Mouse (Mus musculus) liver, adult (tissue): Measurements from ENCODE around the gene Cd200r1.

Experiments
- GATA4 ChIP-seq: IDR thresholded peaks from 2 replicates; pipeline ENCODE4 v1.6.1; 2014; ENCODE audit warnings: mild to moderate bottlenecking, low read length; ENCODE audit not compliant: insufficient replicate concordance

Cd200r1 gene

DNA sequence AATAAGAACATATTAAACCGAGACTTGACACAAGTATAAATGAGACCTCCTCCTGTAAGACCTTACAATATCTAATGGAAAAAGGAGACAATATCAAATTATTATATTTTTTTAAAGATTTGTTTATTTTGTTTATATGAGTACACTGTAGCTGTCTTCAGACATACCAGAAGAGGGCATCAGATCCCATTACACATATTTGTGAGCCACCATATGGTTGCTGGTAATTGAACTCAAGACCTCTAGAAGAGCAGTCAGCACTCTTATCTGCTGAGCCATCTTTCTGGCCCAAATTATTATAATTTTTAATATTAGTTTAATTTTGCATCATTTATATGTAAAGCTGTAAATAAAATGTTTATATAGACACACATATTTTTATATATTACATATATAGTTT, 22.8 kb upstream of the Cd200r1 start:
- no peak for TF ChIP-seq GATA4

DNA sequence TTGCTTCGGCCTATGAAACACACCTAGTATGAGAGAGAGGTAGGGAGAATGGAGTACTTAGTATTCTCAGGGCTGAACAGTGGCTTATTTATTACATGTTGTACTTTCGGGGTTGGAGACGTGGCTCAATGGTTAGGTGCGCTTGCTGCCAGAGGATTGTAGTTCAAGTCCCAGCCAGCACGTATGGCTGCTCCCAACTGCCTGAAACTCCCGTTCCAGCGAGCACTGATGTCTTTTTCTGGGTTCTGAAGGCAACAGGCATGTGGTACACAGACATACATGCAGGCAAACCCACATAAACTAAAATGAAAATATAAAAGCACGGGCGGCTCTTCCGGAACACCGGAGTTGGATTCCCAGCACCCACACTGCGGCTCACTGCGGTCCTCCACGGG, 20.1 kb upstream of the Cd200r1 start:
- TF ChIP-seq GATA4: no peak

DNA sequence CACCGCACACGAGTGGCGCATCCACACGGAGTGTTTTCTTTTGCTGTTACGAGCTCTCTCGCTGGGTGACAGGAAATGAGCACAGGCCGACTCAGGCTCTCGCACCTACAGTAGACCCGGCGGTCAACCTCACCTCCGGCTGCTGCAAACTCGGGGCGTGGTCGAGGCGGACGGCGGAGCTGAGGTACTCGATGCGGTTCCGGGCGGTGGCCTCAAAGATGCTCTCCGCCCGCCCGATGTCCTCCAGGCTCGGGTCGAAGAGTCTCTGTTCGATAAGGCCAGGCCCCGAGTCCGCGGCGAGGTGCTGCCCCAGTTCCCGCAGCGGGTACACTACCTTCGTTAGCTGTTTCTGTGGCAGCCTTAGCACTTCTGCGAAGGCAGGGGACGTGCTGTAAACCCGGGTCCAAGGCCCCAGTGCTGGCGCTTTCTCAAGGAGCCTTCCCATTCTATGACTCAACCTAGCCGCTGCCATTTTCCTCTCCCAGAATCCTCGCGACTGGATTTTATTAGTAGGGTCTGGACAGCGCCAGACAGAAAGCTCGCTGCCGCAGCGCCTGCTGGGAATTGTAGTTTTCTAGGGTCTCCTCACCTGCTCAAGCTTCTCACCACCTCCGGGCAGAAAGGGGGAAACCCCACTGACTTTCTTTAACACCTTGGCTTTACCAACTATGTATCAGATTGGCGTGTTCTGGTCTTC, 19.5 kb upstream of the Cd200r1 start, which contains the start of gene Gtpbp8:
Gtpbp8 (minus strand) TSS at position 498 of the 697 bp plus-strand sequence.
- TF ChIP-seq GATA4: no peak

DNA sequence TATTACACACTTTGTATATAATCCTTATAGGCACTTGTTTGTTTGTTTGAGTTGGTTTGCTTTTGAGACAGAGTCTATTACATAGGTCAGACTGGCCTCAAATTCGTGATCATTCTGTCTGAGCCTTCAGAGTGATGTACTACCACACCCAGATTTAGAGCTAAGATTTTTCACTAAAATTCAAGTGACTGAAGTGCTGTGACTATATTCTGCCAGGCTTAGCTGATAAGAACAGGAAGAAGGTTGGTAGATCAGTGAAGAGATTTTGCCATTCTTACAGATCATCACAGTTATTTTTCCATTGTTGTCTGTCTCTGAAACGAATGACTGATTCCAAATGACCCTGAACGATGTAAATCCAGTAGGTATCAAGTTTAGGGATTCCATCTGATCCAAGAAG, 17.5 kb upstream of the Cd200r1 start:
- no peak for TF ChIP-seq GATA4

DNA sequence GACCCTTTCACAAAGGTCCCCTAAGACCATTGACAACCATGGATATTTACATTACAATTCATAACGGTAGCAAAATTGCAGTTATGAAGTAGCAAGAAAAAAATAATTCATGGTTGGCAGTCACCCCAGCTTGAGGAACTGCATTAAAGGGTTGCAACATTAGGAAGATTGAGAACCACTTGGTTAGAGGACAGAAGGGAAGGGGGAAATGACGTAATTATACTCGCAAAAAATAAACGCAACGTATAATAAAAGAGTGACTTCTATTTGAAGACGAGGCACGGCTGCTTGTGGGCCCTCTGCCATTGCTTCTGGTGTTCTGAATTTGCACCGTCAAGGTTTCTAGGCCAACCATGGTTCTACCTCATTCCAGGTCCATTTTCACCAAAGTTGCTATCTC, 7.8 kb upstream of the Cd200r1 start:
- TF ChIP-seq GATA4: no peak

DNA sequence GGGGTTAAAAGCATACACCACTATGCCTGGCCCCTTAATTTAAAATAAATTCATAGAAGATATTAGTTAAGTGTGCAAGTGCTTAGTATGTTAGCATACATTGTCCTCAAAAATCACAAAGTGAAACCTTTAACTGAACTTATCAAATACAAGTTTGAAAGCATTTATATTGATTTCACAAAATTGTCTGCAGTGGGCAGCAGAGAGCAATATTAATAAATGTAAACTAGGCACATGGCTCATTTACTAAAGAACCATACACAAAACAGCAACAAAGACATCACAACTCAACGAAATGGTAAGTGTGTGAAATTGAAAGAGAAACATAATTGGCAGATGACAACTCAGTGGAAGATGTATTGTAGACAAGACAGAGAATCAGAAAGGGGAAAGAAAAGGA, 3.7 kb upstream of the Cd200r1 start:
- TF ChIP-seq GATA4: no peak

DNA sequence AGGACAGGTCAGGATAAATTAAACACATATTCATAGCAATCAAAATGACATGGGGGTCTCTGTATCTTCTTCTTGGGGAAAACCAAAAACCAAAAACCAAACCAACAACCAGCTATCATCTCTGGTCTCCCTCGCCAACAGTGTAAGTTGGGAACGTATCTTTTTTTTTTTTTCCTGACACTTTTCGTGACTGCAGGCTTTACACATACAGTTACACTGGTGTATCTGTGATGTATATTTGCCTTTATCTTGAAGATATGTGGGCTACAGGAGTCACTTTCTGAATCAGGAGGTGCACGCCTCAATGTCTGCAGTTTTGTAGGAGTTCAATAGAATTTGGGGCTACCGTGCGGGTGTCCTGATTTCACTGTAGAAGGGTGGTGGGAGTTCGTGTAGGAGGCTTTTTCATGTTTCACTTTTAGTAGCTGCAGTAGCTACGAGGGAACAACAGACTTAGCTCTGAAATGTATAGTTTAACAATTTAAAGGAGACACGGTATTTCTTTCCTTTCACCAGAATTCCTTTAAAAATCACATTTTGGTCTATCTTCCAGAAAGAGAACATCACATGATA, 870 bp downstream of the Cd200r1 start:
- TF ChIP-seq GATA4: no peak

DNA sequence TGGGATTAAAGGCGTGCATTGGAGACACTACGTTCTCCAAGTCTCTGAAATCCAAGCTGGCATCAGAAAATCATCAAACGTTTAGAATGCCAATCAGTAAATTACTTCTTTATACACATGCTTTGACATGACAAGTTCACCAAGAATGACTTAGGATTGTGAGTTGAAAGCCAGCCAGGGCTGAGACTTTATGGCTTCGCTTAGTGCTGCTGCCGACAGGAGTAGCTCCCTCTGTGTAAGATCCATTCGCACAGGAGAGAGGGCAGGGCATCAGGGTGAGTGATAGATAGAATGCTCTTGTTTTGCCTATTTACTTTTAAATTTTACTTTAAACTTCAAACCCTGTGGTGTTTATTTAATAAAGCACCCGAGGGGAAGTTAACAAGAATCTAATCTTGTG, 2.0 kb downstream of the Cd200r1 start:
- TF ChIP-seq GATA4: no peak

DNA sequence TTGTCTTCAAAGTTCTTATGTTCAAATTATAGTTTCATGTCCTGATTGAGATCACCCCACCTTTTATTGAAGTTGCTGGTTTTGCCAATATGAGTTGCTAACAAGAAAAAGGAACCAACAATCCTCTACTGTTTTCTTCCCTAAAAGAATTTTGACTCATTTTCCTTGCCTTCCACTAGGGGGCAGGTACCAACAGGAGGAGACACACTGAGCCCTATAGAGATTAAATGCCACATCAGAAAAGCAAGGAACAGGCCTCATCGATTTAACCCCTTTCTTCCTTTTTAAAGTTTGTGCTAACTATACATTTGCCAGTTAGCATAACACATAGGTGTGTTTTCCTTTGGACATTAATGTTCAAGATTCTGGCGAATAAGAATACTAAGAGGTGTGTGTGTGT, 2.4 kb downstream of the Cd200r1 start:
- no peak for TF ChIP-seq GATA4

DNA sequence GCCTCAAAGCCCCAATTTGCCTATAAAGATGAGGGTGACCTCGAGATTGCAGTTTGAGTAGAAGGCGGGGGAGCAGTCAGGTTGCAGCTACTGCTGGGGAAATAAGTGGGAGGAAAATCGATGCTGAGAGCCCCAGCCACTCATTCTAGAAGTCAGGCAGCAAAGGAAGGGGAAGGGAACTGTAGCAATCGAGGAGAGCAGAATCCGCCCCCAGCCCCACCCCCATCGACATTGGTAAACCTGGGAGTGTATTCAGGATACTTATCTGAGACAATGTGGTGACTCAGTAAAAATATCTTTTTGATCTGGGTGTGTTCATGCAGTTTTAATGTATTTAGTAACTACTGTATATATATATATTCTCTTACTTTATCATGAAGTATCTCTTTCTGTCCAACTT, 7.0 kb downstream of the Cd200r1 start:
- TF ChIP-seq GATA4: no peak

DNA sequence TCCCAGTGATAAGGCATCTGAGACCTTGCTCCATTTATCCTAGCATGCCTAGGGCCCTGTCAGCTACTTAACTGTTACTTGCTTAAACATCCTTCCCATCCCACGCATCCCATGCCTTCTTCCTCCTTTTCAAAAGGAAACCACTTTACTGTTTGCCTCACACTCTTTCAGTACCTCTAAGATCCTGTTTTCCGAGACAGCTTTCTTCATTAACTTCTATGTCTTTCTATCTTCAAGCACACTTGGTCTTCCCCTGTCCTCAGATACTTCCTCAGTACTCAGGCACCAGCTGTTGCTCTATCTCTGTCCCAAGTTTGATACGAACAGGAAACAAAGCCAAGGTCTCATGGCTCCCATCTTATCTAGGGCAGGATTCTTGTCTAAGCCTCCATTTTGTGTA, 8.1 kb downstream of the Cd200r1 start:
- TF ChIP-seq GATA4: no peak

DNA sequence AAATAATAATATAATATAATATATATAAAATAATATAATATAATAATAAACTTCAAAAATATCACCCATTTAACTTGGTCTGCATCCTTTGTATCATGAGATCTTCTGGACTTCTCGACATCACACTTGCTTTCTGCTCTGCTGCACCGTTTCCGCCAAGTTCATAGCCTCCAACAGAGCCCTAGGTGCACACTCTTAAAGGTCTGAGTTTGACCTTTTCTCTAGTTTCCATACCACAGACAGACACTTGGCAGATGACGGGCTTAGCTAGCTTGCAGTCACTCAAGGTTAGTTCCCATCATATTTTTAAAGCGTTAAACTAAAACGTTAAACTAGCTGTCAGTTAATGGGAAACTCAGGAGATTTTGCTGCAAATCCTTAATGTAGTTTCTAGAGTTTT, 8.7 kb downstream of the Cd200r1 start:
- no peak for TF ChIP-seq GATA4

DNA sequence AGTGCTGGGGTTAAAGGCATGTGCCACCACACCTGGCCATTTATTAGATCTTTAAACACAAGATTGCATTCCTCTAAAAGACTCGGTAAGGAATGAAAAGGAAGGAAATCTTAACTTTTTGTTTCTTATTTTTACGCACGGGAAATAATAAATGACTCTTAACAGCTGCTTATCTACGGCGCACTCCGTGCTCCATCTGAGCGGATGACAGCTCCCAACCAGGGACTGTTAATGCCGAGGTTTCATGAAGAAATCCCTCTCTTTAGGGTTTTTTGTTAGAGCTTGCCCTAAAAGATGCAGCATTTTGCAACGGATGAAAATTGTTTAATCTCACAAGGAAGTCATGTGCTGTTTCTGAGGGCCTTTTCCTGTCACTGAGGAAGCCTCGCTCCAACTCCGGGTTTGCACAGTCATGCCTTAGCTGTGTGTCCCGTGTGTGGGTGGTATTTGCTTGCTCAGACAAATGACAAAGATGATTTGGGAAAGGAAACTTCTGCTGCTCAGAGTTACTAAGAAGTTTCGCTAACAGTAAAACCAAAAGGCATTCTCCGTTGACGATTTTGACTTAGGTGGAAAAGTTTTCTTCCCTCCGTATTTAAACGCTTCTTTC, 13.1 kb downstream of the Cd200r1 start:
- peak; percentile 58; the same call in 1 of the 2 replicates for TF ChIP-seq GATA4

DNA sequence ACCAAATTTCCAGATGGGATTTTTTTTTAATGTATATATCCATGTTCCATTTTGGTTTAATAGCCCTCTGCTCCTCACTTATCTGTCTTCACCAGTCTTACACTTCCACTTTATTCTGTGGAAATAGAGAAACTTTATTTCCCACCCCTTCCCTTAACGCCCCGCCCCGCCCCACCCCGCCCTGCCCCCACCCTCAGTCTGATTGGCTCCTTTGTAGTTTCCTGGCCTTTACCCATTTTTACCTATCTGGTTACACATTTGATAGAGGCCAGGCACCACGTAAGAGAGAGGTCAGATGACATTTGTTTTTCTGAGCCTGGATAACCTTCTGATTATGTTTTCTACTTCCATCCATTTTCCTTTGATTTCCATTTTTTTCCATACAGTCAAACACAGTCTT, 14.0 kb downstream of the Cd200r1 start:
- TF ChIP-seq GATA4: no peak

DNA sequence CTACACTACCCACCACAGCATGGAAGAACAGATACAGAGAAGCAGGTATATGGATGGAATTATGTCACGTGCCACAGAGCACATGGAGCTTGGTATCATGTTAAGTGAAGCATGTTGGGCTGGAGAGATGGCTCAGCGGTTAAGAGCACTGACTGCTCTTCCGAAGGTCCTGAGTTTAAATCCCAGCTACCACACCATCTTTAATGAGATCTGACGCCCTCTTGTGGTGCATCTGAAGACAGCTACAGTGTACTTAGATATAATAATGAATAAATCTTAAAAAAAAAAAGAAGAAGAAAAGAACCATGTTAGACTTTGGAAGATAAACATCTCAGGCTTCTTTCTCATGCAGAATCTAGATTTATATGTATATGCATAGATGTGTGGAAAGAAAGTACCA, 15.2 kb downstream of the Cd200r1 start:
- TF ChIP-seq GATA4: no peak

DNA sequence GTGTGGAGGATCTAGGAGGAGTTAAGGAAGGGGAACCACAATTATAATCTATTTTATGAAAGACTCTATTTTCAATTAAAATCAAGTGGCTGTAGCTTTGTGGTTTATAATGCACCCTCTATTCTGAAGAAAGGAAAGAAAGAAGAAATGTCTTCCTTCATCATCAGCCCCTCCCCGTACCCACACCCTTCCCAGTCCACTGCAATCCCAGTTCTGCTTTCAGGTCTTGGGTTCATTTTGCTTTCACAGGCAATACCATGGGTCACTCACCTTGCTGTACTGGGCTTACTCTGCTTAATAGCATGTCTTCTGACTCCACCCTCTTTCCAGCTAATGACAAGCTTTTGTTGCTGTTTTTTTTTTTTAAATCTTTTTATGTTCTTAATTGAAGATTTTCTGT, 21.4 kb downstream of the Cd200r1 start:
- no peak for TF ChIP-seq GATA4

DNA sequence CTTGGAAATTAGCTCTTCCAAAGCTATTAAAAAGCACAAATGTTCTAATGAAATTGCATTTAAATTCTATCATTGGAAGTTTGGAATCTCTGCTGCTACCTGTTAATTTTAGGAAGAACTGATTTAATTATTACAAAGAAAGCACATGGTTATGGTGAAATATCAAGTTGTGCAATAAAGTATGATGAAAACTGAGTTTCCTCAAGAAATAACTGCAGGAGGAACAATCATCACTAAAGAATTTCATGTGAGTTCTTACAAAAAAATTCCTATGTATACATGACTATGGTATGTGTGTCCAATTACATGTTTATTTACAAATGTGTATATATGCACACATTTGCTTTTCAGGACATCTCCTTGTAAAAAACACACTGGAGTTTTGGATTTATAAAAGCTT, 28.9 kb downstream of the Cd200r1 start:
- no peak for TF ChIP-seq GATA4
